Mouse (Mus musculus) small intestine, adult 2 months (tissue): Measurements from ENCODE around the gene Upf1.

Source experiments
- CTCF ChIP-seq: fragments of 200-500 bp; IDR thresholded peaks from 2 replicates; pipeline ENCODE4 v1.5.1; 2012; ENCODE audit warnings: low read depth, mild to moderate bottlenecking, control low read depth, inconsistent platforms, low read length, moderate library complexity, mixed read lengths; ENCODE audit not compliant: insufficient replicate concordance, insufficient read length; ENCODE audit errors: extremely low read depth
- POLR2A ChIP-seq: fragments of 200-500 bp; IDR thresholded peaks from 2 replicates; pipeline ENCODE4 v1.6.1; 2012; ENCODE audit warnings: low read depth, mild to moderate bottlenecking, control low read depth, inconsistent platforms, low read length, moderate library complexity

DNA sequence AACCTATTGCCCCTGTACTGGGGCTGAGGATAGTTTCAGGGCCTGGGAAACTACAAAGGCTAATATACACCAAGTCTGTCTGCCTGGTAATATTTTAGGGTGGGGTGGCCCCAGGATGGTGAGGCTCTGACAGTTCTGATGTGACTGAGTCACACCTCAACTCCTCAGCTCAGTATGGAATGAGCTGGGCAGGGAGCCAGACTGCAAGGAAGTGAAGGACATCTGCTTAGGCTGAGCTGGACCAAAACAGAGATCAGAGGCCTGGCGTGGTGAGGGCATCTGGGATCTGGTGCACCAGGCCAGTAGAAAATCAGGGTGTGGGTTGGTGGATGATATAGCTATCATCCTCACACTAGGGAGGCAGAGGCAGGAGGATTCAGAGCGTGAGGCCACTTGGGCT lies 36.6 kb upstream of the Upf1 start:
- TF ChIP-seq CTCF (no peak), POLR2A (no peak)
